Mouse (Mus musculus): ENCODE measurements around the gene Mylk.
A peak's percentile ranks its signal among the peaks of the same experiment; 100 is the strongest.

- TF ChIP-seq CTCF (IDR thresholded peaks at IDR 0.05; ENCODE audit: extremely low read depth, insufficient read depth, low read length) (peak; percentile 89), POLR2A (IDR thresholded peaks at IDR 0.05; ENCODE audit: extremely low read depth, insufficient read depth, low read length) (no peak)
Observed at GRCm38 (mm10) chr16:34700165-34700827, 44.7 kb upstream of the Mylk start.

All from cortical plate, adult 2 months (tissue).